Mouse (Mus musculus) CH12.LX (cell line): Measurements from ENCODE around the gene Adra2a. TPM values are rescaled to one million over a fixed set of nuclear protein-coding genes. Genes with fewer than 3 reads are reported as not detected.

Experiments
- DNase-seq: peaks from one replicate; pipeline ENCODE4 v3.0.0-alpha.2; 2013; ENCODE audit errors: extremely low read depth
- H3K27ac ChIP-seq: 2 replicates; pipeline ENCODE4 v1.5.1; 2012; ENCODE audit warnings: low read depth, mild to moderate bottlenecking, control low read depth, moderate library complexity; ENCODE audit not compliant: insufficient read depth
- H3K27me3 ChIP-seq: replicated peaks from 2 replicates; pipeline ENCODE3; 2012; ENCODE audit warnings: inconsistent platforms
- H3K36me3 ChIP-seq, 2 experiments: replicated peaks in 1 of 2; 2 replicates each; pipeline versions ENCODE3 to v1.6.1; 2012; ENCODE audit warnings: inconsistent platforms in 1 of 2, low read length in 1 of 2, mild to moderate bottlenecking in 1 of 2, mixed read lengths in 1 of 2, moderate library complexity in 1 of 2; ENCODE audit not compliant: control insufficient read depth in 1 of 2, insufficient read depth in 1 of 2
- H3K4me1 ChIP-seq, 2 experiments: 2 replicates each; pipeline ENCODE4 v1.6.1; 2012; ENCODE audit warnings: inconsistent platforms in 1 of 2, moderate library complexity in 1 of 2; ENCODE audit not compliant: insufficient read depth in 2 of 2, control insufficient read depth in 1 of 2
- H3K4me2 ChIP-seq: 2 replicates; pipeline ENCODE4 v1.6.1; 2012; ENCODE audit warnings: low read depth, mild to moderate bottlenecking, control low read depth; ENCODE audit not compliant: poor library complexity, insufficient read depth, severe bottlenecking
- H3K4me3 ChIP-seq, 3 experiments: fragments of 150-350 bp in 1 of 3; sonication (generic) in 1 of 3; replicated peaks in 1 of 3; 2 replicates each; pipeline versions ENCODE3 to v1.5.1; 2011 to 2012; ENCODE audit warnings: low read depth in 2 of 3, low read length in 2 of 3, mild to moderate bottlenecking in 2 of 3, moderate library complexity in 2 of 3, control low read depth in 1 of 3, improper control_type of control experiment in 1 of 3, inconsistent platforms in 1 of 3, mixed read lengths in 1 of 3; ENCODE audit not compliant: poor library complexity in 1 of 3
- H3K79me2 ChIP-seq: replicated peaks from 2 replicates; pipeline ENCODE4 v1.6.1; 2012; ENCODE audit warnings: mild to moderate bottlenecking, moderate library complexity; ENCODE audit not compliant: control insufficient read depth, poor library complexity, insufficient read depth, severe bottlenecking; ENCODE audit errors: extremely low read depth
- H3K9ac ChIP-seq: 2 replicates; pipeline ENCODE4 v1.6.1; 2012; ENCODE audit warnings: low read depth, mild to moderate bottlenecking, control low read depth, moderate library complexity; ENCODE audit not compliant: insufficient read depth
- H3K9me3 ChIP-seq: replicated peaks from 2 replicates; pipeline ENCODE3; 2012; ENCODE audit warnings: low read length, inconsistent platforms, mixed read lengths
- BHLHE40 ChIP-seq: IDR thresholded peaks from 2 replicates; pipeline ENCODE4 v1.6.1; 2011; ENCODE audit warnings: mild to moderate bottlenecking, low read depth, low read length, improper control_type of control experiment
- CHD2 ChIP-seq: IDR thresholded peaks from 2 replicates; pipeline ENCODE4 v1.6.1; 2011; ENCODE audit warnings: low read length, improper control_type of control experiment
- CTCF ChIP-seq, 2 experiments: IDR thresholded peaks in 1 of 2; conservative IDR thresholded peaks in 1 of 2; 2 replicates each; pipeline ENCODE4 v1.5.1; 2011 to 2012; ENCODE audit warnings: low read depth in 2 of 2, low read length in 2 of 2, improper control_type of control experiment in 1 of 2, inconsistent platforms in 1 of 2, mild to moderate bottlenecking in 1 of 2, moderate library complexity in 1 of 2
- ELF1 ChIP-seq: IDR thresholded peaks from 2 replicates; pipeline ENCODE4 v1.6.1; 2014; ENCODE audit warnings: low read depth, mild to moderate bottlenecking, inconsistent platforms, low read length, improper control_type of control experiment
- IRF4 ChIP-seq: IDR thresholded peaks from 2 replicates; pipeline ENCODE4 v1.6.1; 2014; ENCODE audit warnings: low read depth, mild to moderate bottlenecking, inconsistent platforms, low read length, improper control_type of control experiment
- KAT2A ChIP-seq: IDR thresholded peaks from 2 replicates; pipeline ENCODE4 v1.6.1; 2012; ENCODE audit warnings: low read length, improper control_type of control experiment, inconsistent platforms; ENCODE audit not compliant: insufficient replicate concordance
- MAFK ChIP-seq: IDR thresholded peaks from 2 replicates; pipeline ENCODE4 v1.6.1; 2011; ENCODE audit warnings: low read length, improper control_type of control experiment; ENCODE audit not compliant: insufficient replicate concordance
- MAZ ChIP-seq: IDR thresholded peaks from 2 replicates; pipeline ENCODE4 v1.6.1; 2012; ENCODE audit warnings: low read depth, mild to moderate bottlenecking, inconsistent platforms, low read length, improper control_type of control experiment, moderate library complexity
- MXI1 ChIP-seq: IDR thresholded peaks from 2 replicates; pipeline ENCODE4 v1.6.1; 2011; ENCODE audit warnings: mild to moderate bottlenecking, low read depth, low read length, improper control_type of control experiment
- NELFE ChIP-seq: IDR thresholded peaks from 2 replicates; pipeline ENCODE4 v1.6.1; 2011; ENCODE audit warnings: low read depth, low read length, improper control_type of control experiment
- PAX5 ChIP-seq: IDR thresholded peaks from 2 replicates; pipeline ENCODE4 v1.6.1; 2012; ENCODE audit warnings: low read length, inconsistent platforms, mixed read lengths
- POLR2A ChIP-seq: IDR thresholded peaks from 2 replicates; pipeline ENCODE4 v1.6.1; 2011; ENCODE audit warnings: low read depth, mild to moderate bottlenecking, improper control_type of control experiment, low read length
- RCOR1 ChIP-seq: conservative IDR thresholded peaks from 2 replicates; pipeline ENCODE4 v1.6.1; 2012; ENCODE audit warnings: low read depth, mild to moderate bottlenecking, inconsistent platforms, low read length, improper control_type of control experiment
- SMC3 ChIP-seq: IDR thresholded peaks from 2 replicates; pipeline ENCODE4 v1.6.1; 2011; ENCODE audit warnings: low read depth, low read length, improper control_type of control experiment
- TBP ChIP-seq: conservative IDR thresholded peaks from 2 replicates; pipeline ENCODE4 v1.6.1; 2011; ENCODE audit warnings: low read depth, low read length, improper control_type of control experiment
- TCF12 ChIP-seq: IDR thresholded peaks from 2 replicates; pipeline ENCODE4 v1.6.1; 2014; ENCODE audit warnings: low read depth, mild to moderate bottlenecking, inconsistent platforms, low read length, improper control_type of control experiment
- USF1 ChIP-seq: IDR thresholded peaks from 2 replicates; pipeline ENCODE4 v1.6.1; 2014; ENCODE audit warnings: low read depth, mild to moderate bottlenecking, inconsistent platforms, low read length, improper control_type of control experiment
- USF2 ChIP-seq: conservative IDR thresholded peaks from 2 replicates; pipeline ENCODE4 v1.6.1; 2011; ENCODE audit warnings: low read depth, low read length, improper control_type of control experiment
- ZC3H11A ChIP-seq: IDR thresholded peaks from 2 replicates; pipeline ENCODE4 v1.6.1; 2012; ENCODE audit warnings: low read depth, mild to moderate bottlenecking, inconsistent platforms, low read length, improper control_type of control experiment
- ZKSCAN1 ChIP-seq: IDR thresholded peaks from 2 replicates; pipeline ENCODE4 v1.6.1; 2012; ENCODE audit warnings: low read depth, inconsistent platforms, low read length, improper control_type of control experiment, borderline replicate concordance
- ZMIZ1 ChIP-seq: IDR thresholded peaks from 2 replicates; pipeline ENCODE4 v1.6.1; 2012; ENCODE audit warnings: low read depth, mild to moderate bottlenecking, inconsistent platforms, low read length, improper control_type of control experiment
- ZNF384 ChIP-seq: IDR thresholded peaks from 2 replicates; pipeline ENCODE4 v1.6.1; 2012; ENCODE audit warnings: low read depth, low read length, improper control_type of control experiment, inconsistent platforms
- dilution Hi-C: fragments of 300-500 bp; cut with MboI; formaldehyde crosslinking; loops from 2 replicates; pipeline ENCODE4 v1.14.3; 2020; ENCODE audit warnings: low sequenced_read_pairs; ENCODE audit not compliant: extremely low pct_unique_long_range_greater_than_20kb, extremely low pct_ligation_motif_present
- in situ Hi-C: fragments of 300-500 bp; cut with MboI; formaldehyde crosslinking; loops from 3 replicates; pipeline ENCODE4 v1.14.3; 2019; ENCODE audit warnings: low sequenced_read_pairs, low pct_ligation_motif_present, low pct_unique_long_range_greater_than_20kb, mixed read lengths
- polyA plus RNA-seq: library from polyadenylated mRNA; unstranded; fragments of >175 nt; gene quantifications from 2 replicates; pipeline ENCODE4 v1.2.1, GENCODE M21; 2012; ENCODE audit warnings: low read depth; ENCODE audit not compliant: insufficient read length
- total RNA-seq, 2 experiments: library from RNA; depleted of rRNA; stranded (reverse); fragments of 300-350 nt in 1 of 2; fragments of >200 nt in 1 of 2; gene quantifications; 2 replicates each; pipeline ENCODE4 v1.2.3; 2012 to 2014

The Adra2a gene
- total and polyA plus RNA-seq, 3 experiments: 0.04 to 0.07 TPM; not detected in 1

- in situ Hi-C loops (no loop called here), dilution Hi-C loops (no loop called here)
- peaks cover 31% of the 10 kb centered on the region for H3K9me3 ChIP-seq
- no peak overlapping the region for H3K9ac ChIP-seq
- no peak overlapping the region for H3K4me3 ChIP-seq
- H3K27me3 ChIP-seq: no peaks in the 10 kb centered on the region
- H3K36me3 ChIP-seq: peaks cover 0 to 12% of the 10 kb centered on the region in 2 experiments
- H3K27ac ChIP-seq: no peak overlapping the region
- peaks cover 0 to 27% of the 10 kb centered on the region in 2 experiments; a peak in 2 of 4 replicates for H3K4me1 ChIP-seq
- no peaks in the 10 kb centered on the region for H3K79me2 ChIP-seq
- no peak for DNase-seq
- no peak overlapping the region for H3K4me2 ChIP-seq
- TF ChIP-seq USF1: no peak
- no peak for TF ChIP-seq USF2
- no peak for TF ChIP-seq TCF12
Measured at GRCm38 (mm10) chr19:54045931-54046683, 2.2 kb downstream of the Adra2a start.

- in situ Hi-C loops: no loop called here
Measured at GRCm38 (mm10) chr19:54046684-54047070, 2.7 kb downstream of the Adra2a start.

More at GRCm38 (mm10) chr19:54046684-54047070, 2.7 kb downstream of the Adra2a start:
- H3K4me2 ChIP-seq: no peak overlapping the region
- no peak overlapping the region for H3K27ac ChIP-seq
- no peak for DNase-seq
- dilution Hi-C loops: no loop called here
- no peak for TF ChIP-seq CTCF (conservative IDR thresholded peaks at IDR 0.05 in 1 of 2, IDR thresholded peaks at IDR 0.05 in 1 of 2; ENCODE audit: low read depth in 2 of 2, low read length in 2 of 2)
- no peak for TF ChIP-seq MAZ
- TF ChIP-seq BHLHE40: no peak
- no peak for TF ChIP-seq MAFK
- no peak for TF ChIP-seq CHD2
- TF ChIP-seq RCOR1: no peak
- no peak for TF ChIP-seq SMC3
- no peak for TF ChIP-seq ELF1
- no peak for TF ChIP-seq USF1
- no peak for TF ChIP-seq PAX5
- no peak for TF ChIP-seq ZKSCAN1
- no peak for TF ChIP-seq MXI1
- TF ChIP-seq TBP: no peak
- no peak for TF ChIP-seq KAT2A
- no peak for TF ChIP-seq POLR2A
- no peak for TF ChIP-seq ZC3H11A
- no peak for TF ChIP-seq IRF4
- TF ChIP-seq ZNF384: no peak
- TF ChIP-seq NELFE: no peak
- TF ChIP-seq ZMIZ1: no peak
- H3K9me3 ChIP-seq: peaks cover 31% of the 10 kb centered on the region
- no peaks in the 10 kb centered on the region for H3K27me3 ChIP-seq
- no peak overlapping the region for H3K4me3 ChIP-seq
- peaks cover 0 to 12% of the 10 kb centered on the region in 2 experiments for H3K36me3 ChIP-seq
- H3K79me2 ChIP-seq: no peaks in the 10 kb centered on the region
- no peak overlapping the region for H3K9ac ChIP-seq
- H3K4me1 ChIP-seq: peaks cover 0 to 27% of the 10 kb centered on the region in 2 experiments; a peak in 2 of 4 replicates
